Mouse (Mus musculus): Measurements from ENCODE around the gene 1700092M07Rik.

DNA sequence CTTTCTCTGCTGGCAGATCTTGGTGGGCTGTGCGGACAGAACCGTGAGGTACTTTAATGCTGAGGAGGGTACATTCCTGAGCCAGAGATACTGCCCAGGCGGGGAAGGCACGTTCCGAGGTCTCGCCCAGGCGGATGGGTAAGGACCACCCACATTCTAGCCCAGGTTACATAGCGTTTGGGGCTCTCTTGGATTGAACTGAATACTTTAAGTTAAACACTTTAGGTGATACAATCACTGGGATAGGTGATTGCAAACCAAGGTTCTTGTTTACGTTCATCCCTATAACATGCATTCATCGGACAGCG lies 4.4 kb upstream of the 1700092M07Rik start:
- TF ChIP-seq CTCF (IDR thresholded peaks at IDR 0.05; ENCODE audit: low read depth), result no peak
- TF ChIP-seq EP300 (IDR thresholded peaks at IDR 0.05; ENCODE audit: low read depth), result no peak

Data from liver, embryonic 14.5 days (tissue).